Mouse (Mus musculus): ENCODE measurements around the gene Kmt2c.

GRCm38 (mm10) chr5:25540412-25540811 lies 41.8 kb upstream of the Kmt2c start:
- no peak for TF ChIP-seq USF1 (IDR thresholded peaks at IDR 0.05; ENCODE audit: low read depth)
- TF ChIP-seq MYOG (IDR thresholded peaks at IDR 0.05; ENCODE audit: control insufficient read depth, extremely low read depth, insufficient read length), result no peak

Measured in C2C12 (cell line).